In genomic region chr4:41710229-41710628, GRCm38 (mm10) we compare ENCODE assay signal across 29 mouse cellular contexts. TPM values are rescaled to one million over a fixed set of nuclear protein-coding genes. Genes with fewer than 3 reads are reported as not detected.
A peak's percentile ranks its signal among the peaks of the same experiment; 100 is the strongest.
DNase-seq lines count a peak whose midpoint lies in the region; ATAC-seq and TF ChIP-seq lines count a peak whose summit lies in the region.
"Had no signal": no experiment of that assay in that cellular context is flagged by ENCODE, and none has a peak within 500 bp of the region (broad histone marks: within the 10 kb centered on the region; RNA-seq: fewer than 3 reads in every experiment).

No protein-coding gene starts in this region.

- peak; percentile 39; the same call in 1 of the 2 replicates for TF ChIP-seq CTCF in forebrain, postnatal 0 days (IDR thresholded peaks at IDR 0.05; ENCODE audit: low read depth)
- TF ChIP-seq CTCF in kidney, postnatal 0 days (IDR thresholded peaks at IDR 0.05; ENCODE audit: low read depth) = peak; percentile 44
- TF ChIP-seq CTCF in lung, embryonic 14.5 days (IDR thresholded peaks at IDR 0.05; ENCODE audit: low read depth) = 0 out of 2 replicates have a peak, but pooled peaks have one; percentile 2
- TF ChIP-seq CTCF in MEL (IDR thresholded peaks at IDR 0.05 in 2 of 3, conservative IDR thresholded peaks at IDR 0.05 in 1 of 3; ENCODE audit: control insufficient read depth in 1 of 3, insufficient read depth in 1 of 3, low read depth in 2 of 3, low read length in 3 of 3, poor library complexity in 1 of 3, severe bottlenecking in 1 of 3) = peak in 2 of 3 experiments; percentile 34 to 48; a peak in 3 of 6 replicates

- ATAC-seq in forebrain, postnatal 0 days = no peak
- no peak for ATAC-seq in kidney, postnatal 0 days (replicated peaks; ENCODE audit: low FRiP score, low read depth)
- ATAC-seq in lung, embryonic 14.5 days (ENCODE audit: insufficient read depth) = no peak
- ATAC-seq: forebrain, embryonic 16.5 days had no signal

- no peak for DNase-seq in forebrain, postnatal 0 days
- no peak for DNase-seq in forebrain, embryonic 10.5 days (ENCODE audit: extremely low spot score, low spot score)
- DNase-seq in kidney, postnatal 0 days (ENCODE audit: low spot score) = no peak
- no peak for DNase-seq in kidney, adult 11 months
- no peak for DNase-seq in lung, embryonic 14.5 days
- DNase-seq in lung, adult 18-20 months = no peak
- peak; percentile 46 for DNase-seq in MEL (ENCODE audit: low read depth, low spot score)
- no peak for DNase-seq in adrenal gland, adult 2 months
- DNase-seq: adrenal gland, postnatal 25 days; cerebellum, adult 11 months; cerebellum, adult 9-11 months; heart, postnatal 4 days; kidney, adult 2 months; kidney, postnatal 10 days; lung, adult 2 months; lung, postnatal 36 days; thymus, adult 18-20 months; thymus, postnatal 36 days had no signal

- no peaks in the 10 kb centered on the region for H3K9me3 ChIP-seq in forebrain, postnatal 0 days (ENCODE audit: low read length)
- no peaks in the 10 kb centered on the region for H3K9me3 ChIP-seq in forebrain, embryonic 10.5 days
- H3K9me3 ChIP-seq in kidney, postnatal 0 days (replicated peaks; ENCODE audit: low read length) = no peaks in the 10 kb centered on the region
- H3K9me3 ChIP-seq in lung, embryonic 14.5 days (ENCODE audit: low read depth, low read length) = no peaks in the 10 kb centered on the region
- H3K9me3 ChIP-seq in MEL (replicated peaks; ENCODE audit: insufficient read depth, low read length) = no peaks in the 10 kb centered on the region
- H3K9me3 ChIP-seq: embryonic facial prominence, embryonic 15.5 days; heart, embryonic 10.5 days; limb, embryonic 13.5 days; stomach, embryonic 15.5 days had no signal

- no peak overlapping the region for H3K9ac ChIP-seq in forebrain, postnatal 0 days
- H3K9ac ChIP-seq in kidney, postnatal 0 days (ENCODE audit: low read depth, low read length) = no peak overlapping the region
- no peak overlapping the region for H3K9ac ChIP-seq in lung, embryonic 14.5 days
- H3K9ac ChIP-seq in MEL (ENCODE audit: control insufficient read depth, low read depth, low read length, poor library complexity, severe bottlenecking) = no peak overlapping the region
- H3K9ac ChIP-seq: embryonic facial prominence, embryonic 15.5 days; limb, embryonic 13.5 days; stomach, embryonic 15.5 days had no signal

- TF ChIP-seq POLR2A in MEL (IDR thresholded peaks at IDR 0.05; ENCODE audit: control insufficient read depth in 1 of 2, insufficient read depth in 1 of 2, low read depth in 1 of 2, low read length in 2 of 2, poor library complexity in 1 of 2) = no peak

- H3K4me2 ChIP-seq in forebrain, postnatal 0 days (ENCODE audit: low read depth) = no peak overlapping the region
- H3K4me2 ChIP-seq in kidney, postnatal 0 days (ENCODE audit: low read length) = no peak overlapping the region
- no peak overlapping the region for H3K4me2 ChIP-seq in lung, embryonic 14.5 days
- H3K4me2 ChIP-seq: embryonic facial prominence, embryonic 15.5 days; limb, embryonic 13.5 days; stomach, embryonic 15.5 days had no signal

- TF ChIP-seq RAD21 in MEL (IDR thresholded peaks at IDR 0.05; ENCODE audit: low read depth, low read length) = peak; percentile 19

- H3K36me3 ChIP-seq in forebrain, postnatal 0 days (ENCODE audit: insufficient read depth) = no peaks in the 10 kb centered on the region
- H3K36me3 ChIP-seq in forebrain, embryonic 10.5 days (replicated peaks) = peaks cover 28% of the 10 kb centered on the region
- no peaks in the 10 kb centered on the region for H3K36me3 ChIP-seq in kidney, postnatal 0 days (ENCODE audit: insufficient read depth, low read length)
- H3K36me3 ChIP-seq in lung, embryonic 14.5 days (ENCODE audit: insufficient read depth) = peaks cover 13% of the 10 kb centered on the region; the same call in 1 of the 2 replicates
- H3K36me3 ChIP-seq in MEL (ENCODE audit: control insufficient read depth in 1 of 2, insufficient read depth in 2 of 2, low read length in 2 of 2) = no peaks in the 10 kb centered on the region; a peak in 1 of 4 replicates
- H3K36me3 ChIP-seq: embryonic facial prominence, embryonic 15.5 days; stomach, embryonic 15.5 days had no signal

- H3K27me3 ChIP-seq in forebrain, postnatal 0 days (ENCODE audit: insufficient read depth, low read length) = no peaks in the 10 kb centered on the region
- H3K27me3 ChIP-seq in forebrain, embryonic 10.5 days (ENCODE audit: poor library complexity, severe bottlenecking) = peaks cover 25% of the 10 kb centered on the region
- no peaks in the 10 kb centered on the region for H3K27me3 ChIP-seq in kidney, postnatal 0 days (ENCODE audit: insufficient read depth, low read length)
- no peaks in the 10 kb centered on the region for H3K27me3 ChIP-seq in lung, embryonic 14.5 days (ENCODE audit: insufficient read depth, low read length)
- H3K27me3 ChIP-seq in MEL (ENCODE audit: control insufficient read depth in 1 of 2, insufficient read depth in 2 of 2, low read length in 2 of 2) = no peaks in the 10 kb centered on the region

- no peak overlapping the region for H3K4me3 ChIP-seq in forebrain, postnatal 0 days (ENCODE audit: low read depth, low read length)
- no peak overlapping the region for H3K4me3 ChIP-seq in forebrain, embryonic 10.5 days
- no peak overlapping the region for H3K4me3 ChIP-seq in kidney, postnatal 0 days (replicated peaks; ENCODE audit: low read depth, low read length)
- no peak overlapping the region for H3K4me3 ChIP-seq in lung, embryonic 14.5 days (ENCODE audit: low read depth, low read length)
- no peak overlapping the region for H3K4me3 ChIP-seq in MEL (ENCODE audit: control insufficient read depth in 1 of 2, insufficient read depth in 1 of 2, low read depth in 2 of 2, low read length in 2 of 2)
- H3K4me3 ChIP-seq: embryonic facial prominence, embryonic 15.5 days; heart, embryonic 10.5 days; limb, embryonic 13.5 days; stomach, embryonic 15.5 days had no signal

- WGBS in forebrain, postnatal 0 days = 71% methylated on average over 4 of the region's 4 CpGs
- WGBS in forebrain, embryonic 10.5 days = 73% methylated on average over 4 of the region's 4 CpGs
- WGBS in kidney, postnatal 0 days = 65% methylated on average over 4 of the region's 4 CpGs
- WGBS in lung, embryonic 14.5 days = 42% methylated on average over 4 of the region's 4 CpGs

- H3K4me1 ChIP-seq in forebrain, postnatal 0 days (ENCODE audit: insufficient read depth) = peaks cover 22% of the 10 kb centered on the region
- H3K4me1 ChIP-seq in forebrain, embryonic 10.5 days = peaks cover 72% of the 10 kb centered on the region
- peaks cover 21% of the 10 kb centered on the region for H3K4me1 ChIP-seq in kidney, postnatal 0 days (replicated peaks; ENCODE audit: insufficient read depth, low read length)
- H3K4me1 ChIP-seq in lung, embryonic 14.5 days (ENCODE audit: insufficient read depth) = peaks cover 10% of the 10 kb centered on the region
- peaks cover 0 to 10% of the 10 kb centered on the region in 2 experiments; a peak in 2 of 4 replicates for H3K4me1 ChIP-seq in MEL (ENCODE audit: control insufficient read depth in 1 of 2, insufficient read depth in 2 of 2, low read length in 2 of 2)

- no peak for TF ChIP-seq EP300 in MEL (IDR thresholded peaks at IDR 0.05; ENCODE audit: low read depth in 1 of 2, low read length in 2 of 2)

- H3K27ac ChIP-seq in forebrain, postnatal 0 days (ENCODE audit: low read depth, low read length) = no peak overlapping the region
- no peak overlapping the region for H3K27ac ChIP-seq in forebrain, embryonic 10.5 days
- no peak overlapping the region for H3K27ac ChIP-seq in kidney, postnatal 0 days
- H3K27ac ChIP-seq in lung, embryonic 14.5 days (ENCODE audit: low read depth) = no peak overlapping the region
- H3K27ac ChIP-seq in MEL (ENCODE audit: control insufficient read depth, low read depth, low read length) = no peak overlapping the region
- H3K27ac ChIP-seq: embryonic facial prominence, embryonic 15.5 days; heart, embryonic 10.5 days; limb, embryonic 13.5 days; stomach, embryonic 15.5 days had no signal

- H3K79me2 ChIP-seq in MEL (ENCODE audit: control insufficient read depth, insufficient read depth, low read length, poor library complexity) = peaks cover 19% of the 10 kb centered on the region

RNA-seq across cellular contexts. Expression of gene Rpp25l, which starts 3.1 kb away (rescaled TPM):
- 36.3 and 44.4 TPM in 2 replicates for total RNA-seq in forebrain, postnatal 0 days (2014; rRNA removed)
- polyA plus RNA-seq in forebrain, postnatal 0 days (2015; fragmentation: Nextera tagmentation; extraction: Ambion mirVana) = 43.0 and 52.0 TPM in 2 replicates
- 97.3 and 98.1 TPM in 2 replicates for polyA plus RNA-seq in forebrain, embryonic 10.5 days (2016; fragmentation: Nextera tagmentation; extraction: Ambion mirVana)
- polyA plus RNA-seq in kidney, postnatal 0 days (2015; fragmentation: Nextera tagmentation; extraction: Ambion mirVana) = 63.3 and 65.2 TPM in 2 replicates
- polyA plus RNA-seq in lung, embryonic 14.5 days (2014; fragmentation: Nextera tagmentation; extraction: Ambion mirVana) = 87.1 and 90.3 TPM in 2 replicates
- 50.4 and 63.5 TPM in 2 replicates for total RNA-seq in MEL (2012; rRNA removed)
- polyA plus RNA-seq in MEL (2012; ENCODE audit: insufficient read depth in 1 of 2, insufficient read length in 2 of 2, low read depth in 1 of 2, low replicate concordance in 2 of 2, missing spikeins in 1 of 2) = 10 to 100 TPM in 1 of 2 experiments, not detected in 1; 52.0 TPM
- 10 to 100 TPM; 31.0 to 38.6 TPM for total RNA-seq in adrenal gland, adult 2 months (2021)
- polyA plus RNA-seq in adrenal gland, adult 2 months (2012; rRNA removed) = 61.9 and 70.1 TPM in 2 replicates

RNA-seq across cellular contexts. Expression of gene Il11ra1, which starts 10.4 kb away (rescaled TPM):
- 16.8 and 17.2 TPM in 2 replicates for total RNA-seq in forebrain, postnatal 0 days (2014; rRNA removed)
- polyA plus RNA-seq in forebrain, postnatal 0 days (2015; fragmentation: Nextera tagmentation; extraction: Ambion mirVana) = 29.1 and 31.2 TPM in 2 replicates
- polyA plus RNA-seq in forebrain, embryonic 10.5 days (2016; fragmentation: Nextera tagmentation; extraction: Ambion mirVana) = 82.0 and 90.0 TPM in 2 replicates
- polyA plus RNA-seq in kidney, postnatal 0 days (2015; fragmentation: Nextera tagmentation; extraction: Ambion mirVana) = 157 and 159 TPM in 2 replicates
- 111 and 129 TPM in 2 replicates for polyA plus RNA-seq in lung, embryonic 14.5 days (2014; fragmentation: Nextera tagmentation; extraction: Ambion mirVana)
- 42.9 and 66.7 TPM in 2 replicates for total RNA-seq in MEL (2012; rRNA removed)
- 10 to 100 TPM in 1 of 2 experiments, not detected in 1; 44.4 TPM for polyA plus RNA-seq in MEL (2012; ENCODE audit: insufficient read depth in 1 of 2, insufficient read length in 2 of 2, low read depth in 1 of 2, low replicate concordance in 2 of 2, missing spikeins in 1 of 2)
- 10 to 100 TPM; 53.0 to 90.8 TPM for total RNA-seq in adrenal gland, adult 2 months (2021)
- polyA plus RNA-seq in adrenal gland, adult 2 months (2012; rRNA removed) = 198 and 290 TPM in 2 replicates

RNA-seq across cellular contexts. Expression of gene Dctn3, which starts 12.7 kb away (rescaled TPM):
- total RNA-seq in forebrain, postnatal 0 days (2014; rRNA removed) = 184 and 251 TPM in 2 replicates
- polyA plus RNA-seq in forebrain, postnatal 0 days (2015; fragmentation: Nextera tagmentation; extraction: Ambion mirVana) = 378 and 438 TPM in 2 replicates
- 141 and 142 TPM in 2 replicates for polyA plus RNA-seq in forebrain, embryonic 10.5 days (2016; fragmentation: Nextera tagmentation; extraction: Ambion mirVana)
- polyA plus RNA-seq in kidney, postnatal 0 days (2015; fragmentation: Nextera tagmentation; extraction: Ambion mirVana) = 152 and 154 TPM in 2 replicates
- 103 and 106 TPM in 2 replicates for polyA plus RNA-seq in lung, embryonic 14.5 days (2014; fragmentation: Nextera tagmentation; extraction: Ambion mirVana)
- 51.8 and 57.7 TPM in 2 replicates for total RNA-seq in MEL (2012; rRNA removed)
- 10 to 100 TPM in 1 of 2 experiments, not detected in 1; 64.6 TPM for polyA plus RNA-seq in MEL (2012; ENCODE audit: insufficient read depth in 1 of 2, insufficient read length in 2 of 2, low read depth in 1 of 2, low replicate concordance in 2 of 2, missing spikeins in 1 of 2)
- 100 to 1,000 TPM; 105 to 128 TPM for total RNA-seq in adrenal gland, adult 2 months (2021)
- 51.7 and 60.7 TPM in 2 replicates for polyA plus RNA-seq in adrenal gland, adult 2 months (2012; rRNA removed)

RNA-seq across cellular contexts. Expression of gene Cntfr, which starts 13.3 kb away (rescaled TPM):
- total RNA-seq in forebrain, postnatal 0 days (2014; rRNA removed) = 24.7 and 25.9 TPM in 2 replicates
- polyA plus RNA-seq in forebrain, postnatal 0 days (2015; fragmentation: Nextera tagmentation; extraction: Ambion mirVana) = 13.6 and 14.2 TPM in 2 replicates
- 19.4 and 21.9 TPM in 2 replicates for polyA plus RNA-seq in forebrain, embryonic 10.5 days (2016; fragmentation: Nextera tagmentation; extraction: Ambion mirVana)
- polyA plus RNA-seq in kidney, postnatal 0 days (2015; fragmentation: Nextera tagmentation; extraction: Ambion mirVana) = 8.6 and 8.7 TPM in 2 replicates
- 8.2 and 9.6 TPM in 2 replicates for polyA plus RNA-seq in lung, embryonic 14.5 days (2014; fragmentation: Nextera tagmentation; extraction: Ambion mirVana)
- not detected in 2 replicates for total RNA-seq in MEL (2012; rRNA removed)
- polyA plus RNA-seq in MEL (2012; ENCODE audit: insufficient read depth in 1 of 2, insufficient read length in 2 of 2, low read depth in 1 of 2, low replicate concordance in 2 of 2, missing spikeins in 1 of 2) = not detected
- total RNA-seq in adrenal gland, adult 2 months (2021) = 10 to 100 TPM; 37.6 to 62.3 TPM
- polyA plus RNA-seq in adrenal gland, adult 2 months (2012; rRNA removed) = 70.6 and 72.3 TPM in 2 replicates
- total RNA-seq: common myeloid progenitor, adult 5-6 weeks; megakaryocyte-erythroid progenitor cell, adult 5-6 weeks; neutrophil, adult 5-6 weeks had no signal

RNA-seq across cellular contexts. Expression of gene Arid3c, which starts 20.7 kb away (rescaled TPM):
- not detected in 2 replicates for total RNA-seq in forebrain, postnatal 0 days (2014; rRNA removed)
- polyA plus RNA-seq in forebrain, postnatal 0 days (2015; fragmentation: Nextera tagmentation; extraction: Ambion mirVana) = 0.14 and 0.15 TPM in 2 replicates
- polyA plus RNA-seq in forebrain, embryonic 10.5 days (2016; fragmentation: Nextera tagmentation; extraction: Ambion mirVana) = 1.1 and 1.4 TPM in 2 replicates
- 0.08 and 0.14 TPM in 2 replicates for polyA plus RNA-seq in kidney, postnatal 0 days (2015; fragmentation: Nextera tagmentation; extraction: Ambion mirVana)
- polyA plus RNA-seq in lung, embryonic 14.5 days (2014; fragmentation: Nextera tagmentation; extraction: Ambion mirVana) = not detected in 2 replicates
- total RNA-seq in MEL (2012; rRNA removed) = not detected in 2 replicates
- polyA plus RNA-seq in MEL (2012; ENCODE audit: insufficient read depth in 1 of 2, insufficient read length in 2 of 2, low read depth in 1 of 2, low replicate concordance in 2 of 2, missing spikeins in 1 of 2) = under 1 TPM in 1 of 2 experiments, not detected in 1; 0.13 TPM
- not detected for total RNA-seq in adrenal gland, adult 2 months (2021)
- not detected in 2 replicates for polyA plus RNA-seq in adrenal gland, adult 2 months (2012; rRNA removed)
- total RNA-seq: adrenal gland, postnatal 25 days; common myeloid progenitor, adult 5-6 weeks; gastrocnemius, postnatal 4 days; heart, postnatal 4 days; layer of hippocampus, postnatal 25 days; megakaryocyte-erythroid progenitor cell, adult 5-6 weeks; neutrophil, adult 5-6 weeks had no signal
- polyA plus RNA-seq: forebrain, embryonic 16.5 days; heart, embryonic 10.5 days; heart, embryonic 16.5 days; kidney, adult 2 months; lung, adult 2 months; stomach, embryonic 15.5 days had no signal
